Mouse (Mus musculus) ES-E14 (cell line): ENCODE measurements around the gene Gm867. TPM values are rescaled to one million over a fixed set of nuclear protein-coding genes. Genes with fewer than 3 reads are reported as not detected.

Experiments used
- DNase-seq: peaks from one replicate; pipeline ENCODE4 v3.0.0-alpha.2; 2013; ENCODE audit warnings: low read depth, low spot score
- H3K27ac ChIP-seq: 2 replicates; pipeline ENCODE4 v1.5.1; 2012; ENCODE audit warnings: low read depth, mild to moderate bottlenecking, low read length, moderate library complexity, mixed read lengths; ENCODE audit not compliant: poor library complexity, insufficient read depth, severe bottlenecking
- H3K36me3 ChIP-seq: 2 replicates; pipeline ENCODE4 v1.6.1; 2012; ENCODE audit warnings: mild to moderate bottlenecking, low read length, moderate library complexity, mixed read lengths; ENCODE audit not compliant: control insufficient read depth, poor library complexity, insufficient read depth, severe bottlenecking
- H3K4me1 ChIP-seq, 2 experiments: fragments of 150-350 bp in 1 of 2; sonication (generic) in 1 of 2; 2 replicates each; pipeline ENCODE4 v1.6.1; 2012; ENCODE audit warnings: low read length in 2 of 2, mild to moderate bottlenecking in 1 of 2, mixed read lengths in 1 of 2; ENCODE audit not compliant: control insufficient read depth in 2 of 2, insufficient read depth in 2 of 2, poor library complexity in 1 of 2
- H3K4me3 ChIP-seq, 2 experiments: fragments of 150-350 bp in 1 of 2; sonication (generic) in 1 of 2; 2 replicates each; pipeline ENCODE4 v1.5.1; 2012; ENCODE audit warnings: low read length in 2 of 2, low read depth in 1 of 2, mild to moderate bottlenecking in 1 of 2, mixed read lengths in 1 of 2; ENCODE audit not compliant: insufficient read depth in 1 of 2, poor library complexity in 1 of 2, severe bottlenecking in 1 of 2
- H3K9ac ChIP-seq: 2 replicates; pipeline ENCODE4 v1.6.1; 2012; ENCODE audit warnings: low read depth, mild to moderate bottlenecking, low read length, mixed read lengths; ENCODE audit not compliant: poor library complexity, insufficient read depth, severe bottlenecking
- H3K9me3 ChIP-seq: fragments of 150-350 bp; sonication (generic); 2 replicates; pipeline ENCODE4 v1.6.1; 2012; ENCODE audit warnings: low read depth, mild to moderate bottlenecking, low read length; ENCODE audit not compliant: control insufficient read depth, insufficient read depth
- CHD2 ChIP-seq: IDR thresholded peaks from 2 replicates; pipeline ENCODE4 v1.6.1; 2014; ENCODE audit warnings: mild to moderate bottlenecking, low read depth, low read length, inconsistent platforms
- HCFC1 ChIP-seq: IDR thresholded peaks from 2 replicates; pipeline ENCODE4 v1.6.1; 2012; ENCODE audit warnings: low read length, inconsistent platforms, borderline replicate concordance; ENCODE audit not compliant: insufficient read depth
- MAFK ChIP-seq: IDR thresholded peaks from 2 replicates; pipeline ENCODE4 v1.6.1; 2014; ENCODE audit warnings: mild to moderate bottlenecking, low read depth, low read length, inconsistent platforms; ENCODE audit not compliant: insufficient read depth
- ZC3H11A ChIP-seq: IDR thresholded peaks from 2 replicates; pipeline ENCODE4 v1.6.1; 2012; ENCODE audit warnings: low read depth, mild to moderate bottlenecking, inconsistent platforms, low read length, borderline replicate concordance
- ZNF384 ChIP-seq: IDR thresholded peaks from 2 replicates; pipeline ENCODE4 v1.6.1; 2012; ENCODE audit warnings: low read depth, low read length, inconsistent platforms
- in situ Hi-C, 2 experiments: fragments of 600-800 bp; cut with MboI; formaldehyde crosslinking; loops; one replicate each; pipeline ENCODE4 v1.15.1; 2025; ENCODE audit warnings: low sequenced_read_pairs in 2 of 2, inconsistent platforms in 1 of 2; ENCODE audit not compliant: unreplicated experiment in 2 of 2
- total RNA-seq: library from RNA; depleted of rRNA; stranded (reverse); fragments of 300-350 nt; gene quantifications from 2 replicates; pipeline ENCODE4 v1.2.3, GENCODE M21; 2012; rRNA removed

Gm867 gene
- total RNA-seq = 1.1 and 2.9 TPM in 2 replicates

GRCm38 (mm10) chr10:75940520-75940919, at the start of gene Gm867:
Gene Gm867, minus strand, starts transcription at chr10:75940672.
- in situ Hi-C loops = no loop called here
- peak within 1 kb of the TSS; percentile 85 for H3K27ac ChIP-seq
- TF ChIP-seq ZC3H11A (no peak), ZNF384 (no peak), CHD2 (no peak), MAFK (no peak), HCFC1 (no peak)

GRCm38 (mm10) chr10:75979432-75979831, 39.0 kb upstream of the Gm867 start:
- Histone ChIP-seq H3K9me3 (no peaks in the 10 kb centered on the region), H3K27ac (no peak overlapping the region), H3K4me1 (peaks cover 2 to 6% of the 10 kb centered on the region in 2 experiments; a peak in 2 of 4 replicates), H3K9ac (no peak overlapping the region), H3K36me3 (no peaks in the 10 kb centered on the region), H3K4me3 (no peak overlapping the region)
- no peak for TF ChIP-seq MAFK
- no peak for DNase-seq
- in situ Hi-C loops = no loop called here

More at GRCm38 (mm10) chr10:75940520-75940919, at the start of gene Gm867:
- Histone ChIP-seq H3K9ac (peak within 1 kb of the TSS; percentile 68; the same call in 1 of the 2 replicates), H3K36me3 (peaks cover 21% of the 10 kb centered on the region), H3K4me3 (peak within 1 kb of the TSS; percentile 3 to 47), H3K9me3 (no peaks in the 10 kb centered on the region), H3K4me1 (peaks cover 3 to 31% of the 10 kb centered on the region in 2 experiments; a peak in 3 of 4 replicates)
- DNase-seq = no peak

DNA sequence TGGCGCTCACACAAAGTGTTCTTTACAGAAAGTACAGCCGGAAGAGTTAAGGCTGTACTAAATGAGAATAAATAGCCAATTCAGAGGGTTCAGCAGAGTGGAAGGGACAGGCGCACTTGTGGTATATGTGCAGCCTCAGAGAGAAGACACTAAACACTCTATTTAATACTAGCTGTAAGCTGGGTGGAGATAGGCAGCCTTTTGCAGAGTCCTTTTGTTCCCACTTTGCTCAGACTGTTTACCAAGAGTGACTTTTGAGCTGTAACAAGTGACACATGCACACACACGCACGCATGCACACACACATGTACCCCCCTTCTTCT, 38.3 kb upstream of the Gm867 start:
- H3K4me3 ChIP-seq = no peak overlapping the region
- no peak overlapping the region for H3K27ac ChIP-seq
- H3K36me3 ChIP-seq = no peaks in the 10 kb centered on the region
- DNase-seq = no peak
- peaks cover 2 to 11% of the 10 kb centered on the region in 2 experiments; a peak in 2 of 4 replicates for H3K4me1 ChIP-seq
- H3K9ac ChIP-seq = no peak overlapping the region
- in situ Hi-C loops = no loop called here
- TF ChIP-seq CHD2 = no peak
- no peak for TF ChIP-seq ZC3H11A
- TF ChIP-seq HCFC1 = no peak
- TF ChIP-seq ZNF384 = no peak
- no peak for TF ChIP-seq MAFK
- H3K9me3 ChIP-seq = no peaks in the 10 kb centered on the region

GRCm38 (mm10) chr10:75978119-75978834, 37.8 kb upstream of the Gm867 start:
- H3K36me3 ChIP-seq = no peaks in the 10 kb centered on the region
- TF ChIP-seq ZC3H11A (no peak), ZNF384 (no peak), HCFC1 (no peak), MAFK (no peak), CHD2 (no peak)
- H3K4me1 ChIP-seq = peaks cover 2 to 12% of the 10 kb centered on the region in 2 experiments; a peak in 2 of 4 replicates
- H3K27ac ChIP-seq = no peak overlapping the region
- H3K9me3 ChIP-seq = no peaks in the 10 kb centered on the region
- H3K9ac ChIP-seq = no peak overlapping the region
- DNase-seq = no peak
- in situ Hi-C loops = no loop called here
- no peak overlapping the region for H3K4me3 ChIP-seq

DNA sequence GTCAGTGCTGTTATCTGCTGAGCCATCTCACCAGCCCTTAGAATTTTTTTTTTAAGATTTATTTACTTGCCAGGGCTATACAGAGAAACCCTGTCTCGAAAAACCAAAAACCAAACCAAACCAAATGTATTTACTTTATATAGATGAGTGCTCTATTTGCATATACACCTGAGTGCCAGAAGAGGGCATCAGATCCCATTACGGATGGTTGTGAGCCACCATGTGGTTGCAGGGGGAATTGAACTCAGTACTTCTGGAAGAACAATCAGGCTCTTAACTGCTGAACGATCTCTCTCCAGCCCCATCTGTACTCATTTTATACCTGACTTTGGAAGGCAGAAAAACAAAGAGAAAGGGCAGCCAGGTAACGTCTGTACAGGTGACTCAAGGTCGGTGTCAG, 34.7 kb upstream of the Gm867 start:
- H3K9me3 ChIP-seq = no peaks in the 10 kb centered on the region
- in situ Hi-C loops = no loop called here
- peaks cover 2 to 12% of the 10 kb centered on the region in 2 experiments; a peak in 2 of 4 replicates for H3K4me1 ChIP-seq
- H3K36me3 ChIP-seq = no peaks in the 10 kb centered on the region
- H3K4me3 ChIP-seq = no peak overlapping the region
- DNase-seq = peak; percentile 54
- TF ChIP-seq ZNF384 = peak; percentile 67; the same call in 1 of the 2 replicates
- no peak for TF ChIP-seq MAFK
- peak; percentile 87 for TF ChIP-seq ZC3H11A
- H3K9ac ChIP-seq = no peak overlapping the region
- H3K27ac ChIP-seq = no peak overlapping the region
